Mouse (Mus musculus): ENCODE data around the gene Cdca3. TPM values are rescaled to one million over a fixed set of nuclear protein-coding genes. Genes with fewer than 3 reads are reported as not detected.

Cdca3 gene
- polyA plus RNA-seq, 1 experiment from 2014 or later: 107 TPM

GRCm38 (mm10) chr6:124811403-124811665 lies 18.0 kb upstream of the Cdca3 start:
- no peak overlapping the region for H3K4me3 ChIP-seq (ENCODE audit: low read depth, low read length)
- H3K4me2 ChIP-seq (ENCODE audit: low read depth, low read length): peak overlapping the region; percentile 88; the same call in 1 of the 2 replicates
- no peaks in the 10 kb centered on the region for H3K27me3 ChIP-seq (replicated peaks; ENCODE audit: control insufficient read depth, insufficient read depth, low read length)
- WGBS: 80% methylated on average over 4 of the region's 4 CpGs
- ATAC-seq (ENCODE audit: low read depth) (no peak), DNase-seq (ENCODE audit: low spot score) (no peak)
- H3K4me1 ChIP-seq (ENCODE audit: control insufficient read depth, insufficient read depth, low read length): peaks cover 20% of the 10 kb centered on the region
- H3K27ac ChIP-seq (replicated peaks; ENCODE audit: low read depth, low read length): no peak overlapping the region
- H3K36me3 ChIP-seq (ENCODE audit: control insufficient read depth, insufficient read depth, low read length): peaks cover 28% of the 10 kb centered on the region
- no peaks in the 10 kb centered on the region for H3K9me3 ChIP-seq (ENCODE audit: control insufficient read depth, low read length)
- H3K9ac ChIP-seq (ENCODE audit: low read depth, low read length): no peak overlapping the region

- H3K4me2 ChIP-seq (ENCODE audit: low read depth, low read length): peak overlapping the region; percentile 88
- H3K4me1 ChIP-seq (ENCODE audit: control insufficient read depth, insufficient read depth, low read length): peaks cover 18% of the 10 kb centered on the region
- H3K9ac ChIP-seq (ENCODE audit: low read depth, low read length): peak overlapping the region; percentile 85
- peaks cover 34% of the 10 kb centered on the region for H3K36me3 ChIP-seq (ENCODE audit: control insufficient read depth, insufficient read depth, low read length)
- no peaks in the 10 kb centered on the region for H3K27me3 ChIP-seq (replicated peaks; ENCODE audit: control insufficient read depth, insufficient read depth, low read length)
- no peaks in the 10 kb centered on the region for H3K9me3 ChIP-seq (ENCODE audit: control insufficient read depth, low read length)
- H3K27ac ChIP-seq (replicated peaks; ENCODE audit: low read depth, low read length): 0 out of 2 replicates have a peak overlapping the region, but pooled peaks have one; percentile 33
- peak overlapping the region; percentile 72 for H3K4me3 ChIP-seq (ENCODE audit: low read depth, low read length)
- DNase-seq (ENCODE audit: low spot score): no peak
- no peak for ATAC-seq (ENCODE audit: low read depth)
- 76% methylated on average over 24 of the region's 24 CpGs for WGBS
Measured at GRCm38 (mm10) chr6:124811701-124812560, 17.4 kb upstream of the Cdca3 start.

GRCm38 (mm10) chr6:124812848-124813247 lies 16.5 kb upstream of the Cdca3 start:
- Histone ChIP-seq H3K27ac (replicated peaks; ENCODE audit: low read depth, low read length) (peak overlapping the region; percentile 89), H3K4me3 (ENCODE audit: low read depth, low read length) (peak overlapping the region; percentile 72), H3K36me3 (ENCODE audit: control insufficient read depth, insufficient read depth, low read length) (peaks cover 42% of the 10 kb centered on the region), H3K27me3 (replicated peaks; ENCODE audit: control insufficient read depth, insufficient read depth, low read length) (no peaks in the 10 kb centered on the region), H3K9ac (ENCODE audit: low read depth, low read length) (peak overlapping the region; percentile 85), H3K9me3 (ENCODE audit: control insufficient read depth, low read length) (no peaks in the 10 kb centered on the region), H3K4me1 (ENCODE audit: control insufficient read depth, insufficient read depth, low read length) (peaks cover 17% of the 10 kb centered on the region), H3K4me2 (ENCODE audit: low read depth, low read length) (peak overlapping the region; percentile 88)
- WGBS: 11% methylated on average over 9 of the region's 9 CpGs
- ATAC-seq (ENCODE audit: low read depth) (no peak), DNase-seq (ENCODE audit: low spot score) (peak; percentile 47)

- ATAC-seq (ENCODE audit: low read depth) (peak; percentile 75), DNase-seq (ENCODE audit: low spot score) (peak; percentile 91)
- Histone ChIP-seq H3K27me3 (replicated peaks; ENCODE audit: control insufficient read depth, insufficient read depth, low read length) (no peaks in the 10 kb centered on the region), H3K4me2 (ENCODE audit: low read depth, low read length) (peak overlapping the region; percentile 88), H3K4me1 (ENCODE audit: control insufficient read depth, insufficient read depth, low read length) (peaks cover 11% of the 10 kb centered on the region), H3K9me3 (ENCODE audit: control insufficient read depth, low read length) (no peaks in the 10 kb centered on the region), H3K27ac (replicated peaks; ENCODE audit: low read depth, low read length) (peak overlapping the region; percentile 89), H3K4me3 (ENCODE audit: low read depth, low read length) (peak overlapping the region; percentile 72), H3K36me3 (ENCODE audit: control insufficient read depth, insufficient read depth, low read length) (peaks cover 49% of the 10 kb centered on the region), H3K9ac (ENCODE audit: low read depth, low read length) (peak overlapping the region; percentile 85)
- 0% methylated on average over 10 of the region's 18 CpGs for WGBS
Measured at GRCm38 (mm10) chr6:124813496-124813895, 15.9 kb upstream of the Cdca3 start.

- H3K4me1 ChIP-seq (ENCODE audit: control insufficient read depth, insufficient read depth, low read length): peaks cover 11% of the 10 kb centered on the region
- peaks cover 53% of the 10 kb centered on the region for H3K36me3 ChIP-seq (ENCODE audit: control insufficient read depth, insufficient read depth, low read length)
- peak within 1 kb of the TSS; percentile 85 for H3K9ac ChIP-seq (ENCODE audit: low read depth, low read length)
- WGBS: under 1% methylated on average over 22 of the region's 22 CpGs
- H3K4me3 ChIP-seq (ENCODE audit: low read depth, low read length): peak within 1 kb of the TSS; percentile 72
- ATAC-seq (ENCODE audit: low read depth) (peak; percentile 90), DNase-seq (ENCODE audit: low spot score) (peak; percentile 95)
- H3K9me3 ChIP-seq (ENCODE audit: control insufficient read depth, low read length): no peaks in the 10 kb centered on the region
- H3K27ac ChIP-seq (replicated peaks; ENCODE audit: low read depth, low read length): peak within 1 kb of the TSS; percentile 89
- H3K4me2 ChIP-seq (ENCODE audit: low read depth, low read length): peak within 1 kb of the TSS; percentile 88
- H3K27me3 ChIP-seq (replicated peaks; ENCODE audit: control insufficient read depth, insufficient read depth, low read length): no peaks in the 10 kb centered on the region
Measured at GRCm38 (mm10) chr6:124813933-124814332, 15.4 kb upstream of the Cdca3 start, which contains the start of gene Tpi1. Gene Tpi1 (minus strand): TSS chr6:124814296.

- ATAC-seq (ENCODE audit: low read depth): peak; percentile 19; the same call in 1 of the 2 replicates
- Histone ChIP-seq H3K27me3 (replicated peaks; ENCODE audit: control insufficient read depth, insufficient read depth, low read length) (no peaks in the 10 kb centered on the region), H3K9ac (ENCODE audit: low read depth, low read length) (peak overlapping the region; percentile 31; the same call in 1 of the 2 replicates), H3K4me1 (ENCODE audit: control insufficient read depth, insufficient read depth, low read length) (peaks cover 11% of the 10 kb centered on the region), H3K9me3 (ENCODE audit: control insufficient read depth, low read length) (no peaks in the 10 kb centered on the region), H3K27ac (replicated peaks; ENCODE audit: low read depth, low read length) (peak overlapping the region; percentile 89; the same call in 1 of the 2 replicates), H3K4me3 (ENCODE audit: low read depth, low read length) (peak overlapping the region; percentile 72), H3K4me2 (ENCODE audit: low read depth, low read length) (peak overlapping the region; percentile 88), H3K36me3 (ENCODE audit: control insufficient read depth, insufficient read depth, low read length) (peaks cover 58% of the 10 kb centered on the region)
- DNase-seq (ENCODE audit: low spot score): no peak
- 44% methylated on average over 7 of the region's 8 CpGs for WGBS
Measured at GRCm38 (mm10) chr6:124814448-124814847, 14.9 kb upstream of the Cdca3 start.

- Histone ChIP-seq H3K4me3 (ENCODE audit: low read depth, low read length) (no peak overlapping the region), H3K36me3 (ENCODE audit: control insufficient read depth, insufficient read depth, low read length) (peaks cover 64% of the 10 kb centered on the region), H3K4me2 (ENCODE audit: low read depth, low read length) (no peak overlapping the region), H3K4me1 (ENCODE audit: control insufficient read depth, insufficient read depth, low read length) (peaks cover 5% of the 10 kb centered on the region), H3K9me3 (ENCODE audit: control insufficient read depth, low read length) (no peaks in the 10 kb centered on the region), H3K27ac (replicated peaks; ENCODE audit: low read depth, low read length) (no peak overlapping the region), H3K27me3 (replicated peaks; ENCODE audit: control insufficient read depth, insufficient read depth, low read length) (no peaks in the 10 kb centered on the region), H3K9ac (ENCODE audit: low read depth, low read length) (no peak overlapping the region)
- ATAC-seq (ENCODE audit: low read depth): no peak
- DNase-seq (ENCODE audit: low spot score): no peak
- WGBS: 70% methylated on average over 9 of the region's 9 CpGs
Measured at GRCm38 (mm10) chr6:124814858-124815774, 14.2 kb upstream of the Cdca3 start.

GRCm38 (mm10) chr6:124816611-124817010 lies 12.7 kb upstream of the Cdca3 start:
- H3K36me3 ChIP-seq (ENCODE audit: control insufficient read depth, insufficient read depth, low read length): peaks cover 67% of the 10 kb centered on the region
- H3K9ac ChIP-seq (ENCODE audit: low read depth, low read length): no peak overlapping the region

More at GRCm38 (mm10) chr6:124816611-124817010, 12.7 kb upstream of the Cdca3 start:
- H3K4me2 ChIP-seq (ENCODE audit: low read depth, low read length): no peak overlapping the region
- no peaks in the 10 kb centered on the region for H3K27me3 ChIP-seq (replicated peaks; ENCODE audit: control insufficient read depth, insufficient read depth, low read length)
- H3K4me3 ChIP-seq (ENCODE audit: low read depth, low read length): no peak overlapping the region
- ATAC-seq (ENCODE audit: low read depth) (no peak), DNase-seq (ENCODE audit: low spot score) (no peak)
- H3K9me3 ChIP-seq (ENCODE audit: control insufficient read depth, low read length): no peaks in the 10 kb centered on the region
- 91% methylated on average over 4 of the region's 4 CpGs for WGBS
- H3K4me1 ChIP-seq (ENCODE audit: control insufficient read depth, insufficient read depth, low read length): peaks cover 3% of the 10 kb centered on the region; the same call in 1 of the 2 replicates
- no peak overlapping the region for H3K27ac ChIP-seq (replicated peaks; ENCODE audit: low read depth, low read length)

Data from embryonic facial prominence, embryonic 14.5 days (tissue).